Mouse (Mus musculus) embryonic facial prominence, embryonic 11.5 days (tissue): Measurements from ENCODE around the gene Osbpl9. TPM values are rescaled to one million over a fixed set of nuclear protein-coding genes. Genes with fewer than 3 reads are reported as not detected.

Source experiments
- ATAC-seq: fragments of 200-750 bp; cut with Nextera tagmentation; replicated peaks from 2 replicates; pipeline ENCODE4 v1.8.0; 2017; ENCODE audit warnings: low read depth; ENCODE audit not compliant: insufficient number of reproducible peaks, low FRiP score, low TSS enrichment
- DNase-seq: peaks from one replicate; pipeline ENCODE4 v3.0.0-alpha.2; 2015; ENCODE audit warnings: low spot score
- H3K27ac ChIP-seq: fragments of 300-500 bp; sonication (generic); replicated peaks from 2 replicates; pipeline ENCODE4 v1.5.1; 2014; ENCODE audit warnings: mild to moderate bottlenecking, low read depth, low read length, control low read depth
- H3K27me3 ChIP-seq: fragments of 300-500 bp; sonication (generic); 2 replicates; pipeline ENCODE4 v1.6.1; 2014; ENCODE audit warnings: mild to moderate bottlenecking, low read length, moderate library complexity, mixed read lengths; ENCODE audit not compliant: control insufficient read depth, insufficient read depth
- H3K36me3 ChIP-seq: fragments of 300-500 bp; sonication (generic); replicated peaks from 2 replicates; pipeline ENCODE4 v1.6.1; 2014; ENCODE audit warnings: low read depth, mild to moderate bottlenecking, low read length, moderate library complexity, mixed read lengths; ENCODE audit not compliant: control insufficient read depth, insufficient read depth
- H3K4me1 ChIP-seq: fragments of 300-500 bp; sonication (generic); 2 replicates; pipeline ENCODE4 v1.6.1; 2014; ENCODE audit warnings: low read length, mixed read lengths; ENCODE audit not compliant: control insufficient read depth, insufficient read depth
- H3K4me2 ChIP-seq: fragments of 300-500 bp; sonication (generic); 2 replicates; pipeline ENCODE4 v1.6.1; 2014; ENCODE audit warnings: low read depth, mild to moderate bottlenecking, control low read depth, low read length, moderate library complexity
- H3K4me3 ChIP-seq: fragments of 300-500 bp; sonication (generic); 2 replicates; pipeline ENCODE4 v1.5.1; 2014; ENCODE audit warnings: low read depth, low read length, control low read depth
- H3K9ac ChIP-seq: fragments of 300-500 bp; sonication (generic); replicated peaks from 2 replicates; pipeline ENCODE4 v1.6.1; 2014; ENCODE audit warnings: mild to moderate bottlenecking, control low read depth, low read length
- H3K9me3 ChIP-seq: fragments of 300-500 bp; sonication (generic); replicated peaks from 2 replicates; pipeline ENCODE4 v1.6.1; 2016; ENCODE audit warnings: mild to moderate bottlenecking, low read length, inconsistent platforms, mixed read lengths; ENCODE audit not compliant: control insufficient read depth
- WGBS: fragments of 180-500 bp; shearing (Covaris S2); extraction: QIAGEN DNeasy Blood & Tissue Kit; methylation state at CpG from one replicate; pipeline ENCODE4 v1.1.7; 2014; 5-methylcytosine and 5-hydroxymethylcytosine counted together
- polyA plus RNA-seq: library from polyadenylated mRNA; unstranded; fragments of >200 nt; fragmentation: Nextera tagmentation; extraction: Ambion mirVana; gene quantifications from 2 replicates; pipeline ENCODE4 v1.2.1, GENCODE M21; 2014

The Osbpl9 gene
- polyA plus RNA-seq, 1 experiment from 2014 or later: 81.0 TPM

GRCm38 (mm10) chr4:109057640-109058039, 144.4 kb downstream of the Osbpl9 start:
- H3K9ac ChIP-seq: no peak overlapping the region
- H3K36me3 ChIP-seq: peaks cover 15% of the 10 kb centered on the region
- WGBS: 93% methylated on average over 8 of the region's 8 CpGs
- H3K4me2 ChIP-seq: no peak overlapping the region
- H3K27ac ChIP-seq: no peak overlapping the region
- no peaks in the 10 kb centered on the region for H3K4me1 ChIP-seq
- H3K9me3 ChIP-seq: no peaks in the 10 kb centered on the region
- no peak for ATAC-seq
- DNase-seq: no peak
- H3K4me3 ChIP-seq: no peak overlapping the region
- no peaks in the 10 kb centered on the region for H3K27me3 ChIP-seq

- Histone ChIP-seq H3K4me1 (no peaks in the 10 kb centered on the region), H3K9ac (no peak overlapping the region), H3K27ac (no peak overlapping the region), H3K36me3 (peaks cover 15% of the 10 kb centered on the region), H3K4me3 (no peak overlapping the region), H3K9me3 (no peaks in the 10 kb centered on the region), H3K4me2 (no peak overlapping the region), H3K27me3 (no peaks in the 10 kb centered on the region)
- DNase-seq (no peak), ATAC-seq (no peak)
- 88% methylated on average over 7 of the region's 7 CpGs for WGBS
Observed at GRCm38 (mm10) chr4:109056351-109056750, 145.7 kb downstream of the Osbpl9 start.

GRCm38 (mm10) chr4:109054003-109054402, 148.1 kb downstream of the Osbpl9 start:
- Histone ChIP-seq H3K36me3 (peaks cover 13% of the 10 kb centered on the region), H3K4me1 (no peaks in the 10 kb centered on the region), H3K9me3 (no peaks in the 10 kb centered on the region), H3K9ac (no peak overlapping the region), H3K4me2 (no peak overlapping the region), H3K27me3 (no peaks in the 10 kb centered on the region), H3K4me3 (no peak overlapping the region), H3K27ac (no peak overlapping the region)
- 77% methylated on average over 9 of the region's 9 CpGs for WGBS
- ATAC-seq (no peak), DNase-seq (no peak)

DNA sequence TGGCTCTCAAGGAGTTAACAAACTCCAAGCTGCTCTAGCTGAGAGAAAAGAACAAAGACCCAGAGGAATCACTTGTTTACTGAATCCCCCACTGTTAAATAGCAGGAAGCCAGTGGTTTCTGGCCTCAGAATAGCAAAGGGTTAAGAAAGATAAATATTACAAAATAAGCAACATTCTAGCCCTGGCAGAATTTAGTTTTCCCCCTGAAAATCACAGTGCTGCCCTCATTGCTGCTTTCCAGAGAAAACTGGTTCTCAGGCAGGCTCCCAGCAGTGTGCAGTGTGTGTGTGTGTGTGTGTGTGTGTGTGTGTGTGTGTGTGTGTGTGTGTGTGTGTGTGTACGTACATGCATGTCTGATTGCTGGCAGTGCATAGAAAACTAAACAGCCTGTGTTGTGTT, 149.8 kb downstream of the Osbpl9 start:
- H3K9ac ChIP-seq: no peak overlapping the region
- no peaks in the 10 kb centered on the region for H3K4me1 ChIP-seq
- WGBS: 56% methylated on average over 1 of the region's 1 CpGs
- no peak overlapping the region for H3K4me2 ChIP-seq
- no peaks in the 10 kb centered on the region for H3K9me3 ChIP-seq
- DNase-seq: no peak
- H3K4me3 ChIP-seq: no peak overlapping the region
- H3K27ac ChIP-seq: 0 out of 2 replicates have a peak overlapping the region, but pooled peaks have one; percentile 1
- no peak for ATAC-seq
- peaks cover 7% of the 10 kb centered on the region for H3K36me3 ChIP-seq
- H3K27me3 ChIP-seq: no peaks in the 10 kb centered on the region

- WGBS: 84% methylated on average over 4 of the region's 4 CpGs
- Histone ChIP-seq H3K27me3 (no peaks in the 10 kb centered on the region), H3K36me3 (peaks cover 7% of the 10 kb centered on the region; the same call in 1 of the 2 replicates), H3K27ac (no peak overlapping the region), H3K9ac (no peak overlapping the region), H3K9me3 (no peaks in the 10 kb centered on the region), H3K4me2 (no peak overlapping the region), H3K4me1 (no peaks in the 10 kb centered on the region), H3K4me3 (no peak overlapping the region)
- DNase-seq: no peak
- no peak for ATAC-seq
Observed at GRCm38 (mm10) chr4:109048258-109048657, 153.8 kb downstream of the Osbpl9 start.

GRCm38 (mm10) chr4:109043756-109044155, 158.3 kb downstream of the Osbpl9 start:
- Histone ChIP-seq H3K4me1 (no peaks in the 10 kb centered on the region), H3K27me3 (no peaks in the 10 kb centered on the region), H3K36me3 (peaks cover 4% of the 10 kb centered on the region), H3K9me3 (no peaks in the 10 kb centered on the region), H3K9ac (no peak overlapping the region), H3K27ac (no peak overlapping the region), H3K4me2 (no peak overlapping the region), H3K4me3 (no peak overlapping the region)
- DNase-seq: no peak
- WGBS: 78% methylated on average over 5 of the region's 5 CpGs
- ATAC-seq: no peak

GRCm38 (mm10) chr4:109043294-109043693, 158.8 kb downstream of the Osbpl9 start:
- Histone ChIP-seq H3K36me3 (peaks cover 6% of the 10 kb centered on the region), H3K27me3 (no peaks in the 10 kb centered on the region), H3K4me3 (no peak overlapping the region), H3K9me3 (no peaks in the 10 kb centered on the region), H3K4me2 (no peak overlapping the region), H3K27ac (no peak overlapping the region), H3K9ac (no peak overlapping the region), H3K4me1 (no peaks in the 10 kb centered on the region)
- DNase-seq: no peak
- 88% methylated on average over 5 of the region's 5 CpGs for WGBS
- no peak for ATAC-seq

GRCm38 (mm10) chr4:109042739-109043138, 159.3 kb downstream of the Osbpl9 start:
- H3K4me1 ChIP-seq: no peaks in the 10 kb centered on the region
- H3K27me3 ChIP-seq: no peaks in the 10 kb centered on the region
- H3K27ac ChIP-seq: no peak overlapping the region
- H3K4me2 ChIP-seq: no peak overlapping the region
- H3K4me3 ChIP-seq: no peak overlapping the region
- WGBS: 88% methylated on average over 4 of the region's 4 CpGs
- DNase-seq (no peak), ATAC-seq (no peak)
- no peak overlapping the region for H3K9ac ChIP-seq
- H3K36me3 ChIP-seq: peaks cover 6% of the 10 kb centered on the region
- no peaks in the 10 kb centered on the region for H3K9me3 ChIP-seq
